Mouse (Mus musculus): Measurements from ENCODE around the gene Armc8.

- TF ChIP-seq CTCF (conservative IDR thresholded peaks at IDR 0.05; ENCODE audit: low read length) (no peak), POU5F1 (IDR thresholded peaks at IDR 0.05; ENCODE audit: borderline replicate concordance, low read length) (no peak), NANOG (IDR thresholded peaks at IDR 0.05; ENCODE audit: borderline replicate concordance, low read length) (no peak)
Observed at GRCm38 (mm10) chr9:99568347-99569070, at the start of gene Armc8.

Measured in E14TG2a.4 (cell line).